Mouse (Mus musculus) gastrocnemius, postnatal 14 days (tissue): Measurements from ENCODE around the gene Fancf. TPM values are rescaled to one million over a fixed set of nuclear protein-coding genes. Genes with fewer than 3 reads are reported as not detected.

Experiments
- DNase-seq: peaks from one replicate; pipeline ENCODE4 v3.0.0; 2021; ENCODE audit warnings: mixed read lengths
- intact Hi-C: fragments of 180-260 bp; cut with DNase I; formaldehyde crosslinking; loops from one replicate; pipeline ENCODE4 v1.15.1; 2025; ENCODE audit warnings: low total_unique reads
- total RNA-seq, 2 experiments: library from RNA; stranded (reverse); gene quantifications; 2 replicates each; pipeline ENCODE4 v1.2.3; 2021

The Fancf gene
- total RNA-seq, 2 experiments from 2014 or later = 2.3 to 2.8 TPM

- intact Hi-C loops = no loop called here
- peak; percentile 87 for DNase-seq
Measured at GRCm38 (mm10) chr7:51861250-51862096, 594 bp downstream of the Fancf start, which contains the start of gene Gas2. Gene Gas2, plus strand, starts transcription at chr7:51862015.

- intact Hi-C loops = no loop called here
Measured at GRCm38 (mm10) chr7:51851890-51852507, 10.1 kb downstream of the Fancf start.

GRCm38 (mm10) chr7:51850877-51851276 is 11.2 kb downstream of the Fancf start:
- intact Hi-C loops = no loop called here
- DNase-seq = no peak

More at GRCm38 (mm10) chr7:51851890-51852507, 10.1 kb downstream of the Fancf start:
- no peak for DNase-seq

- no peak for DNase-seq
- intact Hi-C loops = no loop called here
Measured at GRCm38 (mm10) chr7:51840515-51840914, 21.6 kb downstream of the Fancf start.

- DNase-seq = peak; percentile 10
- intact Hi-C loops = no loop called here
Measured at GRCm38 (mm10) chr7:51831917-51832316, 30.1 kb downstream of the Fancf start.

- intact Hi-C loops = loop anchor here (10.0 kb wide), 1 partner anchor 199 kb away; the partner anchor contains the start of gene Slc17a6
- no peak for DNase-seq
Measured at GRCm38 (mm10) chr7:51823562-51824338, 38.3 kb downstream of the Fancf start.

- intact Hi-C loops = loop anchor here (10.0 kb wide), 1 partner anchor 197 kb away; the partner anchor contains the start of gene Slc17a6
- DNase-seq = no peak
Measured at GRCm38 (mm10) chr7:51821467-51821866, 40.6 kb downstream of the Fancf start.

- intact Hi-C loops = loop anchor here (10.0 kb wide), 1 partner anchor 195 kb away; the partner anchor contains the start of gene Slc17a6
- DNase-seq = no peak
Measured at GRCm38 (mm10) chr7:51819891-51820290, 42.2 kb downstream of the Fancf start.

- intact Hi-C loops = no loop called here
- DNase-seq = no peak
Measured at GRCm38 (mm10) chr7:51818251-51818974, 43.7 kb downstream of the Fancf start.

- no peak for DNase-seq
- intact Hi-C loops = no loop called here
Measured at GRCm38 (mm10) chr7:51816283-51816839, 45.7 kb downstream of the Fancf start.

- DNase-seq = no peak
- intact Hi-C loops = no loop called here
Measured at GRCm38 (mm10) chr7:51815473-51816282, 46.4 kb downstream of the Fancf start.

Other genes starting within 250 kb of the Fancf start
- gene Slc17a6, start 240.3 kb downstream of the Fancf start, total RNA-seq = not detected
- 1 to 10 TPM; 8.7 to 9.8 TPM for gene Gas2, start 252 bp downstream of the Fancf start, total RNA-seq
- 1 to 10 TPM; 6.4 to 9.7 TPM for gene Svip, start 143.8 kb upstream of the Fancf start, total RNA-seq
- gene 1700015G11Rik, start 153.5 kb upstream of the Fancf start, total RNA-seq = not detected